Mouse (Mus musculus): ENCODE measurements at regions not wholly inside any gene's neighbourhood (a gene's known extent, or its start where the extent isn't known, plus 50 kb on each side); places are given as distances from the start of the nearest gene placed in this dataset.
A peak's percentile ranks its signal among the peaks of the same experiment; 100 is the strongest.

DNA sequence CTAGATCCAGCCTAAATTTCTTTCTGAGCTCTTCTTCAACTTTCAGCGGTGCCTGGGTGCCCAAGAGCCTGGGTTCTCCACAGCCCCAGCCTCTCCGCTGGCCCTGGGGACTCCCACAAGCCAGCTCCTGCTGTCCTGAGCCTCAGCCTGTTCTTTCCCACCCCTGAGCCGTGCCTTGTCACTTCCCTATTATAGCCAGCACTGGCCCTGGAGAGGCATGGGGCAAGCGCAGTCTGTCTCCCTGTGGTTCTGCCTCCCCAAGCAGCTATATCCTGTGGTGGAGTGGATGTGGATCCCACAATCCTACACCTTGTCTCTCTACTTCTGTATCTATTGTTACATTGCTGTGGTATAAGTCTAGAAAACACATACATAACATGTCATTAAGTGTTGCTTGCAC, 128.6 kb upstream of the Hgf start:
- no peaks in the 10 kb centered on the region for H3K36me3 ChIP-seq
- WGBS: 85% methylated on average over 4 of the region's 4 CpGs

GRCm38 (mm10) chr5:16425302-16425701, 128.0 kb upstream of the Hgf start:
- H3K9ac ChIP-seq: no peak overlapping the region
- H3K4me1 ChIP-seq: no peaks in the 10 kb centered on the region
- H3K4me2 ChIP-seq: no peak overlapping the region
- H3K27me3 ChIP-seq (replicated peaks): no peaks in the 10 kb centered on the region
- no peaks in the 10 kb centered on the region for H3K36me3 ChIP-seq
- no peak overlapping the region for H3K4me3 ChIP-seq (replicated peaks)
- no peak for ATAC-seq (ENCODE audit: insufficient read depth, low FRiP score, low read depth)
- WGBS: 60% methylated on average over 8 of the region's 8 CpGs
- H3K27ac ChIP-seq: no peak overlapping the region
- no peaks in the 10 kb centered on the region for H3K9me3 ChIP-seq

More for the DNA sequence above, 128.6 kb upstream of the Hgf start:
- H3K27me3 ChIP-seq (replicated peaks): no peaks in the 10 kb centered on the region
- no peak overlapping the region for H3K9ac ChIP-seq
- H3K4me2 ChIP-seq: no peak overlapping the region
- no peaks in the 10 kb centered on the region for H3K9me3 ChIP-seq
- H3K27ac ChIP-seq: no peak overlapping the region
- no peak for ATAC-seq (ENCODE audit: insufficient read depth, low FRiP score, low read depth)
- H3K4me3 ChIP-seq (replicated peaks): no peak overlapping the region
- no peaks in the 10 kb centered on the region for H3K4me1 ChIP-seq

GRCm38 (mm10) chr5:16426306-16426705, 127.0 kb upstream of the Hgf start:
- H3K9me3 ChIP-seq: no peaks in the 10 kb centered on the region
- no peak for ATAC-seq (ENCODE audit: insufficient read depth, low FRiP score, low read depth)
- H3K36me3 ChIP-seq: no peaks in the 10 kb centered on the region
- no peak overlapping the region for H3K4me2 ChIP-seq
- no peak overlapping the region for H3K9ac ChIP-seq
- no peaks in the 10 kb centered on the region for H3K27me3 ChIP-seq (replicated peaks)
- H3K4me1 ChIP-seq: no peaks in the 10 kb centered on the region
- 59% methylated on average over 2 of the region's 2 CpGs for WGBS
- no peak overlapping the region for H3K27ac ChIP-seq
- no peak overlapping the region for H3K4me3 ChIP-seq (replicated peaks)

- Histone ChIP-seq H3K9me3 (no peaks in the 10 kb centered on the region), H3K4me3 (replicated peaks) (no peak overlapping the region), H3K27me3 (replicated peaks) (no peaks in the 10 kb centered on the region), H3K27ac (no peak overlapping the region), H3K9ac (no peak overlapping the region), H3K36me3 (no peaks in the 10 kb centered on the region), H3K4me1 (no peaks in the 10 kb centered on the region), H3K4me2 (no peak overlapping the region)
- ATAC-seq (ENCODE audit: insufficient read depth, low FRiP score, low read depth): no peak
- WGBS: 86% methylated on average over 3 of the region's 3 CpGs
Observed at GRCm38 (mm10) chr5:16434586-16434985, 118.7 kb upstream of the Hgf start.

GRCm38 (mm10) chr5:16445056-16445455, 108.2 kb upstream of the Hgf start:
- Histone ChIP-seq H3K9me3 (no peaks in the 10 kb centered on the region), H3K4me1 (no peaks in the 10 kb centered on the region), H3K36me3 (no peaks in the 10 kb centered on the region), H3K4me2 (no peak overlapping the region), H3K27me3 (replicated peaks) (no peaks in the 10 kb centered on the region), H3K4me3 (replicated peaks) (no peak overlapping the region), H3K9ac (no peak overlapping the region), H3K27ac (no peak overlapping the region)
- ATAC-seq (ENCODE audit: insufficient read depth, low FRiP score, low read depth): no peak
- WGBS: 76% methylated on average over 1 of the region's 1 CpGs

DNA sequence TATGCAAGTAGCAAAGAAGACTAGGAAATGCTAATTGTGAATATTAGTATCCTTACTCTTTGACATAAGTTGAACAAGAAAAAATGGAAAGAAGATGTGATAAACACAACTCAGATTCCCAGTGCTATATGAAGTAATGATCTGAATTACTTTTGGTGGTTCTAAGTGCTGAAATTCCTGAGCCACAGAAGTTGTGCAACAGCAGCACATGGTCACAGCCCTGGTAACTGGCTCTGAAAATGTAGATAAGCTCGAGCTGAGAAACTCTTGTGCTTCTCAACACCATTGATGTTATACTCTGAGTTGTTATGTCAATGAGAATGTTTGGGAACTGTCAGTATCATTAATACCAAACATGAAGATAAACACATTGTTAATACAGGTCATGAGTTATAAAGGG, 106.3 kb upstream of the Hgf start:
- no peak overlapping the region for H3K27ac ChIP-seq
- H3K9me3 ChIP-seq: no peaks in the 10 kb centered on the region
- 45% methylated on average over 1 of the region's 1 CpGs for WGBS
- H3K4me2 ChIP-seq: no peak overlapping the region
- no peaks in the 10 kb centered on the region for H3K4me1 ChIP-seq
- H3K36me3 ChIP-seq: no peaks in the 10 kb centered on the region
- H3K4me3 ChIP-seq (replicated peaks): no peak overlapping the region
- H3K27me3 ChIP-seq (replicated peaks): no peaks in the 10 kb centered on the region
- ATAC-seq (ENCODE audit: insufficient read depth, low FRiP score, low read depth): no peak
- H3K9ac ChIP-seq: no peak overlapping the region

DNA sequence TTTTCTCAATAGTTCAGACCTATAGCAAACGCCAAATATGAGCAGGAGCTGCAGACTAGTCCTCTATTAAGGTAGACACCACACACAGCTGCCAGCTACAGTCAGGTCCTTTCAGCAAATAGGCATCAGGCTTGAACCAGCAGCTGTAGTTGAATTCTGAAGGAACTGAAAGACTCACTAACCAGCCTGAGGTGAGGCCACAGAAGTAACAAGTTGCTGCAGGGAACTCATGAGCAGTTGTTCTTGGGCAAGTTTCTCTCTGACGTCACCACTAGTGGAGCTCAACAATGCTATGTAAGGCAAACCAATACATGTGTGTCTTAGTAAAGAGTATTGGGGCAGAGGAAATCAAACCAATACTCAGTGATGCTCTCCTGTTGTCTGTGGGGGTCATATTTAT, 91.5 kb upstream of the Hgf start:
- Histone ChIP-seq H3K9ac (no peak overlapping the region), H3K27me3 (replicated peaks) (no peaks in the 10 kb centered on the region), H3K36me3 (no peaks in the 10 kb centered on the region), H3K27ac (no peak overlapping the region), H3K4me3 (replicated peaks) (no peak overlapping the region), H3K4me1 (no peaks in the 10 kb centered on the region), H3K4me2 (no peak overlapping the region), H3K9me3 (no peaks in the 10 kb centered on the region)
- no peak for ATAC-seq (ENCODE audit: insufficient read depth, low FRiP score, low read depth)
- 84% methylated on average over 2 of the region's 2 CpGs for WGBS

DNA sequence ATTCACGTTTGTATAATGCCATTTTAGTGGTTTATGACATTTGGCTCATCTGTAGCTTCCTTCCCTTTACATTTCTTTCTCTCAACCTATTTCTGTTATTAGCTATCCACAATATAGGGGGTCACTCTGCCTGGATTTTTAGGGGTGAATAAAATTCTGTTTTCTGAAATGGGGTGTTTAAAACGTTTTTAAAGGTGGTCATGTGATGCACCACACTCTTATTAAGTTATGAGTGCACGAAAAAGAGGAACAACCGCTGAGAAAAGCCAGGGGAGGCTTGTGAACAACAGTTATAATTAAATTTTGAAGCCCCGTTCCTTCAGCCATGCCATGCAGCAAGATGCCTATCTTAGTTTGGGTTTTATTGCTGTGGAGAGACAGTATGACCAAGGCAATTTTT, 87.0 kb upstream of the Hgf start:
- H3K27ac ChIP-seq: no peak overlapping the region
- H3K27me3 ChIP-seq (replicated peaks): no peaks in the 10 kb centered on the region
- no peaks in the 10 kb centered on the region for H3K36me3 ChIP-seq
- no peak for ATAC-seq (ENCODE audit: insufficient read depth, low FRiP score, low read depth)
- 70% methylated on average over 5 of the region's 5 CpGs for WGBS
- H3K9ac ChIP-seq: no peak overlapping the region
- H3K4me1 ChIP-seq: no peaks in the 10 kb centered on the region
- H3K9me3 ChIP-seq: no peaks in the 10 kb centered on the region
- H3K4me2 ChIP-seq: no peak overlapping the region
- H3K4me3 ChIP-seq (replicated peaks): no peak overlapping the region

- no peak overlapping the region for H3K27ac ChIP-seq
- no peaks in the 10 kb centered on the region for H3K4me1 ChIP-seq
- H3K9ac ChIP-seq: no peak overlapping the region
- no peaks in the 10 kb centered on the region for H3K9me3 ChIP-seq
- H3K4me3 ChIP-seq (replicated peaks): no peak overlapping the region
- no peaks in the 10 kb centered on the region for H3K36me3 ChIP-seq
- ATAC-seq (ENCODE audit: insufficient read depth, low FRiP score, low read depth): peak; percentile 47; the same call in 1 of the 2 replicates
- H3K27me3 ChIP-seq (replicated peaks): no peaks in the 10 kb centered on the region
- H3K4me2 ChIP-seq: no peak overlapping the region
- 73% methylated on average over 2 of the region's 2 CpGs for WGBS
Observed at GRCm38 (mm10) chr5:16468560-16468959, 84.7 kb upstream of the Hgf start.

DNA sequence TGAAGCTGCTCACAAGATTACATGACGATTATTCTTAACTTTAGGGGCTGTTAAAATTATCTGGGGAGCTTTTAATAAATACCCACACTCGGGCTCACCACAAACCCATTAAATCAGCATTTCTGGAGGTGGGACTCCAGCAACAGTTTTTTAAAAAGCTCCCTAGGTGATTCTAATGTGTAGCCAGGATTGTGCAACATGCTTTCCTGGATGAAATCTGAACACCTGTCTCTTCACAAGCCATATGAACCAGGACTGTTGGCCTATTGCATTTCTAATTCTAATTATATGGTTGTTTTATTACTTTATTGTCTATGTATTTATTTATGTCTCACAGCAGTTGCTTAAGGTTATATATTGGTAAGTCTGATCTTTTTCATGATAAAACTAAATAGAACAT, 84.1 kb upstream of the Hgf start:
- Histone ChIP-seq H3K4me2 (no peak overlapping the region), H3K9me3 (no peaks in the 10 kb centered on the region), H3K36me3 (no peaks in the 10 kb centered on the region), H3K9ac (no peak overlapping the region), H3K27ac (no peak overlapping the region), H3K4me1 (no peaks in the 10 kb centered on the region), H3K27me3 (replicated peaks) (no peaks in the 10 kb centered on the region), H3K4me3 (replicated peaks) (no peak overlapping the region)
- 75% methylated on average over 2 of the region's 2 CpGs for WGBS
- ATAC-seq (ENCODE audit: insufficient read depth, low FRiP score, low read depth): no peak

GRCm38 (mm10) chr5:16469644-16470275, 83.5 kb upstream of the Hgf start:
- 41% methylated on average over 13 of the region's 13 CpGs for WGBS
- no peaks in the 10 kb centered on the region for H3K36me3 ChIP-seq
- H3K4me3 ChIP-seq (replicated peaks): peak overlapping the region; percentile 8; the same call in 1 of the 2 replicates
- H3K4me1 ChIP-seq: no peaks in the 10 kb centered on the region
- peak overlapping the region; percentile 62 for H3K27ac ChIP-seq
- no peaks in the 10 kb centered on the region for H3K9me3 ChIP-seq
- H3K9ac ChIP-seq: no peak overlapping the region
- no peaks in the 10 kb centered on the region for H3K27me3 ChIP-seq (replicated peaks)
- H3K4me2 ChIP-seq: peak overlapping the region; percentile 40
- peak; percentile 72; the same call in 1 of the 2 replicates for ATAC-seq (ENCODE audit: insufficient read depth, low FRiP score, low read depth)

DNA sequence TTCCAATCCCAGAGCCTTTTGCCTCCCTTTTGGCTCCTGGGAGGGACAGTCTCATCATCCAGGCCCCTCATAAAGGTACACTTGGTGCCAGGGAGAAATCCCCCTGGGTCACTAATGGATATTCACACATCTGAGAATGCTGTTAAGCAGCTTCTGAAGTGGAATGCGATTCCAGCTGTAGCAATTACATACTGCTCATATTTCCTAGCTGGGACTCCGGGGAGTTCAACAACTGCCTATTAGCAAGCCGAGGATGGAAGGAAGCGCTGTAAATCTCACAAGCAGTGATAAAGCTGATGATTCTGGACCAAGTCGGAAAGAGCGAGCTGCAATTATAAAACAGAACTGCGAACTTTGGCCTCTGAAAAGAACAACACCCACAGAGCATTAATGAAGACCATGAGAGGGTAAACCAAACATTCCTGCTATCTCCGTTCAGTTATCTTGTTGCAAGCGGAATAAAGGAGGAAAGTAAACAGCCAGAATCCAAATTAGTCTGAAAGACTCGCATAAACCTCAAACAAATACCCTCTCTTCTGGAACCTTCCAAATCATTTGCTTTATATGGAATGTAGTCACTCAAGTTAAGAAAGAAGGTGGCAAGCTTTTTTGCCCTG, 82.8 kb upstream of the Hgf start:
- no peak; the same call in 1 of the 2 replicates for ATAC-seq (ENCODE audit: insufficient read depth, low FRiP score, low read depth)

More for the DNA sequence above, 82.8 kb upstream of the Hgf start:
- Histone ChIP-seq H3K9ac (no peak overlapping the region), H3K27ac (peak overlapping the region; percentile 62), H3K36me3 (no peaks in the 10 kb centered on the region), H3K9me3 (no peaks in the 10 kb centered on the region), H3K4me1 (no peaks in the 10 kb centered on the region), H3K27me3 (replicated peaks) (no peaks in the 10 kb centered on the region), H3K4me3 (replicated peaks) (no peak overlapping the region), H3K4me2 (peak overlapping the region; percentile 40)
- 13% methylated on average over 10 of the region's 10 CpGs for WGBS
